Mouse (Mus musculus): ENCODE data around the gene Lgi4. TPM values are rescaled to one million over a fixed set of nuclear protein-coding genes. Genes with fewer than 3 reads are reported as not detected.

Lgi4 gene
- total and polyA plus RNA-seq, 2 experiments from 2014 or later = 0.98 to 1.6 TPM

- no peaks in the 10 kb centered on the region for H3K27me3 ChIP-seq (ENCODE audit: insufficient read depth, low read length)
- H3K4me3 ChIP-seq (ENCODE audit: low read depth, low read length) = no peak overlapping the region
- H3K4me1 ChIP-seq (ENCODE audit: insufficient read depth) = no peaks in the 10 kb centered on the region
- no peak overlapping the region for H3K27ac ChIP-seq (ENCODE audit: low read depth, low read length)
- no peak overlapping the region for H3K9ac ChIP-seq
- WGBS = 61% methylated on average over 7 of the region's 7 CpGs
- H3K9me3 ChIP-seq (ENCODE audit: low read length) = no peaks in the 10 kb centered on the region
- DNase-seq (no peak), ATAC-seq (0 out of 2 replicates have a peak, but pooled peaks have one; percentile 16)
- no peak overlapping the region for H3K4me2 ChIP-seq (ENCODE audit: low read depth)
- no peak for TF ChIP-seq CTCF (IDR thresholded peaks at IDR 0.05; ENCODE audit: low read depth)
- H3K36me3 ChIP-seq (ENCODE audit: insufficient read depth) = no peaks in the 10 kb centered on the region
Observed at GRCm38 (mm10) chr7:31118486-31118885, 59.3 kb downstream of the Lgi4 start.

DNA sequence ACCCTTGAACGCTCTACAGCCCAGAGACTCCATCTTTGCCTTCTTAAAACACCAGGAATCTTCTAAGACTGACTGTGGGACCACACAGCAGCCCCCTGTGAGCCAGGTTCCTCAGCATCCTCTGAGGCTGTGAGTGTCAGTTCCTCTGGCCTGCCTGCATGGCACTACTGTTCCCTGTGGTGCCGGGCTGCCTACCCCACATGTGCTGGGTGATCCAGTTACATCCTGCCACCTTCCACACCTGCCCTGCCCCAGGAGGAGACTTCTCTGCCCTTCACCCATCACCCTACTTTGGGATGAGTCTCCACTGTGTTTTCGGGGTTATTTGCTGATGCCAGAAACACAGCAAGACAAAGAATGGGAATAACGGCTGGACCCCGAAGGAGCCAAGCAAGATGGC, 60.4 kb downstream of the Lgi4 start:
- no peak overlapping the region for H3K4me3 ChIP-seq (ENCODE audit: low read depth, low read length)
- H3K9me3 ChIP-seq (ENCODE audit: low read length) = no peaks in the 10 kb centered on the region
- no peaks in the 10 kb centered on the region for H3K36me3 ChIP-seq (ENCODE audit: insufficient read depth)
- no peak overlapping the region for H3K9ac ChIP-seq
- H3K27ac ChIP-seq (ENCODE audit: low read depth, low read length) = no peak overlapping the region
- no peak for TF ChIP-seq CTCF (IDR thresholded peaks at IDR 0.05; ENCODE audit: low read depth)
- no peak for ATAC-seq
- no peaks in the 10 kb centered on the region for H3K4me1 ChIP-seq (ENCODE audit: insufficient read depth)
- no peak overlapping the region for H3K4me2 ChIP-seq (ENCODE audit: low read depth)
- DNase-seq = no peak
- no peaks in the 10 kb centered on the region for H3K27me3 ChIP-seq (ENCODE audit: insufficient read depth, low read length)
- WGBS = 86% methylated on average over 5 of the region's 5 CpGs

Small RNAs within 50 kb of the gene (microRNA-seq; reads per million reads assigned to microRNA genes)
- gene Mir7050 = 0 to 0.24 reads per million in 2 experiments

Other genes with a start within 250 kb of the Lgi4 start
- gene Ffar2, start 235.6 kb upstream of the Lgi4 start, total RNA-seq (2014; rRNA removed) = not detected in 2 replicates
- gene Ffar2, start 235.6 kb upstream of the Lgi4 start, polyA plus RNA-seq (2015; fragmentation: Nextera tagmentation; extraction: Ambion mirVana) = 0.07 TPM in 1 of 2 replicates, not detected in the other
- not detected in 2 replicates for gene Ffar3, start 203.2 kb upstream of the Lgi4 start, total RNA-seq (2014; rRNA removed)
- 0.09 TPM in 1 of 2 replicates, not detected in the other for gene Ffar3, start 203.2 kb upstream of the Lgi4 start, polyA plus RNA-seq (2015; fragmentation: Nextera tagmentation; extraction: Ambion mirVana)
- gene Ffar1, start 197.8 kb upstream of the Lgi4 start, total RNA-seq (2014; rRNA removed) = 0.08 TPM in 1 of 2 replicates, not detected in the other
- not detected in 2 replicates for gene Ffar1, start 197.8 kb upstream of the Lgi4 start, polyA plus RNA-seq (2015; fragmentation: Nextera tagmentation; extraction: Ambion mirVana)
- not detected in 2 replicates for gene Cd22, start 179.0 kb upstream of the Lgi4 start, total RNA-seq (2014; rRNA removed)
- gene Cd22, start 179.0 kb upstream of the Lgi4 start, polyA plus RNA-seq (2015; fragmentation: Nextera tagmentation; extraction: Ambion mirVana) = 0.10 TPM in 1 of 2 replicates, not detected in the other
- 2.5 and 2.9 TPM in 2 replicates for gene Mag, start 144.5 kb upstream of the Lgi4 start, total RNA-seq (2014; rRNA removed)
- gene Mag, start 144.5 kb upstream of the Lgi4 start, polyA plus RNA-seq (2015; fragmentation: Nextera tagmentation; extraction: Ambion mirVana) = 2.7 and 3.6 TPM in 2 replicates
- gene Hamp2, start 134.7 kb upstream of the Lgi4 start, total RNA-seq (2014; rRNA removed) = not detected in 2 replicates
- not detected in 2 replicates for gene Hamp2, start 134.7 kb upstream of the Lgi4 start, polyA plus RNA-seq (2015; fragmentation: Nextera tagmentation; extraction: Ambion mirVana)
- gene Hamp, start 115.3 kb upstream of the Lgi4 start, total RNA-seq (2014; rRNA removed) = not detected in 2 replicates
- not detected in 2 replicates for gene Hamp, start 115.3 kb upstream of the Lgi4 start, polyA plus RNA-seq (2015; fragmentation: Nextera tagmentation; extraction: Ambion mirVana)
- gene Usf2, start 102.5 kb upstream of the Lgi4 start, total RNA-seq (2014; rRNA removed) = 81.4 and 93.9 TPM in 2 replicates
- 18.9 and 22.6 TPM in 2 replicates for gene Usf2, start 102.5 kb upstream of the Lgi4 start, polyA plus RNA-seq (2015; fragmentation: Nextera tagmentation; extraction: Ambion mirVana)
- gene Lsr, start 85.9 kb upstream of the Lgi4 start, total RNA-seq (2014; rRNA removed) = 17.6 and 19.3 TPM in 2 replicates
- 25.1 and 25.9 TPM in 2 replicates for gene Lsr, start 85.9 kb upstream of the Lgi4 start, polyA plus RNA-seq (2015; fragmentation: Nextera tagmentation; extraction: Ambion mirVana)
- gene Fam187b, start 85.6 kb upstream of the Lgi4 start, total RNA-seq (2014; rRNA removed) = 0.08 and 0.48 TPM in 2 replicates
- gene Fam187b, start 85.6 kb upstream of the Lgi4 start, polyA plus RNA-seq (2015; fragmentation: Nextera tagmentation; extraction: Ambion mirVana) = 0.50 and 0.78 TPM in 2 replicates
- 10.9 and 19.9 TPM in 2 replicates for gene Fxyd5, start 16.9 kb upstream of the Lgi4 start, total RNA-seq (2014; rRNA removed)
- 25.1 and 30.4 TPM in 2 replicates for gene Fxyd5, start 16.9 kb upstream of the Lgi4 start, polyA plus RNA-seq (2015; fragmentation: Nextera tagmentation; extraction: Ambion mirVana)
- 74.3 and 92.0 TPM in 2 replicates for gene Fxyd7, start 7.9 kb upstream of the Lgi4 start, total RNA-seq (2014; rRNA removed)
- 167 and 231 TPM in 2 replicates for gene Fxyd7, start 7.9 kb upstream of the Lgi4 start, polyA plus RNA-seq (2015; fragmentation: Nextera tagmentation; extraction: Ambion mirVana)
- 14.9 and 19.5 TPM in 2 replicates for gene Fxyd1, start 2.1 kb upstream of the Lgi4 start, total RNA-seq (2014; rRNA removed)
- gene Fxyd1, start 2.1 kb upstream of the Lgi4 start, polyA plus RNA-seq (2015; fragmentation: Nextera tagmentation; extraction: Ambion mirVana) = 56.8 and 66.3 TPM in 2 replicates
- gene Fxyd3, start 17.4 kb downstream of the Lgi4 start, total RNA-seq (2014; rRNA removed) = not detected in 2 replicates
- gene Fxyd3, start 17.4 kb downstream of the Lgi4 start, polyA plus RNA-seq (2015; fragmentation: Nextera tagmentation; extraction: Ambion mirVana) = not detected in 2 replicates
- 0.48 TPM in 1 of 2 replicates, not detected in the other for gene Hpn, start 55.9 kb downstream of the Lgi4 start, total RNA-seq (2014; rRNA removed)
- gene Hpn, start 55.9 kb downstream of the Lgi4 start, polyA plus RNA-seq (2015; fragmentation: Nextera tagmentation; extraction: Ambion mirVana) = 0.19 and 0.61 TPM in 2 replicates
- 26.7 and 38.0 TPM in 2 replicates for gene Scn1b, start 67.7 kb downstream of the Lgi4 start, total RNA-seq (2014; rRNA removed)
- 24.4 and 29.8 TPM in 2 replicates for gene Scn1b, start 67.7 kb downstream of the Lgi4 start, polyA plus RNA-seq (2015; fragmentation: Nextera tagmentation; extraction: Ambion mirVana)
- 244 and 265 TPM in 2 replicates for gene Gramd1a, start 96.6 kb downstream of the Lgi4 start, total RNA-seq (2014; rRNA removed)
- gene Gramd1a, start 96.6 kb downstream of the Lgi4 start, polyA plus RNA-seq (2015; fragmentation: Nextera tagmentation; extraction: Ambion mirVana) = 176 and 178 TPM in 2 replicates
- not detected in 2 replicates for gene Scgb2b2, start 231.2 kb downstream of the Lgi4 start, total RNA-seq (2014; rRNA removed)
- gene Scgb2b2, start 231.2 kb downstream of the Lgi4 start, polyA plus RNA-seq (2015; fragmentation: Nextera tagmentation; extraction: Ambion mirVana) = not detected in 2 replicates
- gene Scgb1b2, start 232.5 kb downstream of the Lgi4 start, total RNA-seq (2014; rRNA removed) = not detected in 2 replicates
- not detected in 2 replicates for gene Scgb1b2, start 232.5 kb downstream of the Lgi4 start, polyA plus RNA-seq (2015; fragmentation: Nextera tagmentation; extraction: Ambion mirVana)

All from forebrain, postnatal 0 days (tissue).